Mouse (Mus musculus) c-Kit-positive CD71-positive TER-119-negative erythroid progenitor cells, embryonic 14.5 days (primary cell): ENCODE results near the gene Slc27a5.

Source experiments
- DNase-seq: peaks from one replicate; pipeline ENCODE4 v3.0.0-alpha.2; 2013; ENCODE audit warnings: low read depth

Gene Slc27a5

GRCm38 (mm10) chr7:12985724-12986123, 12.3 kb downstream of the Slc27a5 start:
- peak; percentile 57 for DNase-seq

- no peak for DNase-seq
Measured at GRCm38 (mm10) chr7:12980291-12980690, 17.7 kb downstream of the Slc27a5 start.

GRCm38 (mm10) chr7:12979776-12980175, 18.2 kb downstream of the Slc27a5 start:
- DNase-seq, result no peak

GRCm38 (mm10) chr7:12978931-12979722, 18.9 kb downstream of the Slc27a5 start:
- no peak for DNase-seq

- peak; percentile 94 for DNase-seq
Measured at GRCm38 (mm10) chr7:12977682-12978389, 20.2 kb downstream of the Slc27a5 start, which contains the start of gene Zfp446. TSS of gene Zfp446 (plus strand) at chr7:12977848.

GRCm38 (mm10) chr7:12970906-12971305, 27.1 kb downstream of the Slc27a5 start:
- no peak for DNase-seq

GRCm38 (mm10) chr7:12966104-12966845, 31.7 kb downstream of the Slc27a5 start:
- no peak for DNase-seq

- peak; percentile 85 for DNase-seq
Measured at GRCm38 (mm10) chr7:12965678-12966091, 32.3 kb downstream of the Slc27a5 start, which contains the start of gene Zfp324. TSS of gene Zfp324 (plus strand) at chr7:12965838.

GRCm38 (mm10) chr7:12961511-12962141, 36.4 kb downstream of the Slc27a5 start:
- peak; percentile 63 for DNase-seq

- no peak for DNase-seq
Measured at GRCm38 (mm10) chr7:12959718-12960117, 38.3 kb downstream of the Slc27a5 start.

- DNase-seq, result no peak
Measured at GRCm38 (mm10) chr7:12958948-12959347, 39.0 kb downstream of the Slc27a5 start.

GRCm38 (mm10) chr7:12957511-12957910, 40.5 kb downstream of the Slc27a5 start:
- DNase-seq, result no peak

GRCm38 (mm10) chr7:12954896-12955295, 43.1 kb downstream of the Slc27a5 start:
- no peak for DNase-seq

- DNase-seq, result no peak
Measured at GRCm38 (mm10) chr7:12949872-12950229, 48.1 kb downstream of the Slc27a5 start.

- DNase-seq, result peak; percentile 89
Measured at GRCm38 (mm10) chr7:12949032-12949871, 48.7 kb downstream of the Slc27a5 start.

GRCm38 (mm10) chr7:12943488-12943887, 54.5 kb downstream of the Slc27a5 start:
- no peak for DNase-seq

- no peak for DNase-seq
Measured at GRCm38 (mm10) chr7:12940599-12940998, 57.4 kb downstream of the Slc27a5 start.
